ENCODE assay signal across 8 mouse cellular contexts in the genomic region with DNA sequence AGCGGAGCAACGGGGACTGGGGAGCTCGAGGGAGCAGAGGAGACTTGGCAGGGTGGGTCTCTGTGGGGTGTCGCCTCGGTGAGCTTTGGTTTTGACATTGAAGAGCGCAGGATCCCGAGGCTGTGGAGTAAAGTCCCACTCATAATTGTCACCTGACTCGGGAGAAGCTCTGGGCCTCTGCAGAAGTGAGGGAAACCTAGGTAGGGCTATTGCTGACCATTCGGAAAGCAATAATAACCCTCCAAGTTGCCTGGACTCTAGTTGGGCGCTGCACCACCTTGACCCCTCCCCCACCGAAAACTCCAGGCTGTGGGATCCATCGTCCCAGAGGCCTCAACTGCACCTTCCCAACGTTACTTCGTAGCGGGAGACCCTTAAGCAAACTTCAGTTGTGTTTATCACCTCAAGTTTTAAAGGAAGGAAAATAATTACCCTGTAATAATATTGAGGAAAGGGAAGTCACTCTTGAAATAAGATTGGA. TPM values are rescaled to one million over a fixed set of nuclear protein-coding genes. Genes with fewer than 3 reads are reported as not detected.
A peak's percentile ranks its signal among the peaks of the same experiment; 100 is the strongest.
DNase-seq lines count a peak whose midpoint lies in the region; ATAC-seq lines count a peak whose summit lies in the region.

No protein-coding gene starts in this region.

- 0% methylated on average over 15 of the region's 15 CpGs for WGBS in limb, embryonic 10.5 days
- 0% methylated on average over 15 of the region's 15 CpGs for WGBS in midbrain, embryonic 16.5 days

- H3K4me2 ChIP-seq in midbrain, embryonic 16.5 days (ENCODE audit: low read length) = peak overlapping the region; percentile 67

- no peaks in the 10 kb centered on the region for H3K9me3 ChIP-seq in limb, embryonic 10.5 days (replicated peaks)
- H3K9me3 ChIP-seq in midbrain, embryonic 16.5 days (replicated peaks; ENCODE audit: control insufficient read depth, low read length, poor library complexity, severe bottlenecking) = no peaks in the 10 kb centered on the region

- H3K27ac ChIP-seq in limb, embryonic 10.5 days = peak overlapping the region; percentile 87
- H3K27ac ChIP-seq in midbrain, embryonic 16.5 days (ENCODE audit: low read length) = peak overlapping the region; percentile 19

- peak; percentile 33 to 50 for DNase-seq in adrenal gland, postnatal 36 days
- DNase-seq in adrenal gland, adult 2 months = no peak
- peak; percentile 44 for DNase-seq in right cerebral cortex, postnatal 14 days
- DNase-seq in right cerebral cortex, postnatal 10 days (ENCODE audit: low spot score in 2 of 2) = no peak
- DNase-seq in limb, embryonic 10.5 days (ENCODE audit: low spot score) = no peak
- DNase-seq in gastrocnemius, adult 8-10 months (ENCODE audit: low spot score in 2 of 2) = no peak
- DNase-seq in left cerebral cortex, postnatal 4 days = no peak

- no peak; the same call in 1 of the 2 replicates for ATAC-seq in midbrain, embryonic 16.5 days

- no peaks in the 10 kb centered on the region for H3K27me3 ChIP-seq in limb, embryonic 10.5 days (ENCODE audit: low read depth, poor library complexity, severe bottlenecking)
- no peaks in the 10 kb centered on the region for H3K27me3 ChIP-seq in midbrain, embryonic 16.5 days (ENCODE audit: control insufficient read depth, insufficient read depth, low read depth, low read length)

- H3K36me3 ChIP-seq in limb, embryonic 10.5 days = peaks cover 7% of the 10 kb centered on the region; the same call in 1 of the 2 replicates
- H3K36me3 ChIP-seq in midbrain, embryonic 16.5 days (ENCODE audit: control insufficient read depth, insufficient read depth, low read length) = no peaks in the 10 kb centered on the region; the same call in 1 of the 2 replicates

- peak overlapping the region; percentile 69 for H3K9ac ChIP-seq in midbrain, embryonic 16.5 days (ENCODE audit: low read depth, low read length)

- intact Hi-C loops in left cerebral cortex, postnatal 4 days (cut with DNase I) = no loop called here

- H3K4me1 ChIP-seq in limb, embryonic 10.5 days = no peaks in the 10 kb centered on the region
- H3K4me1 ChIP-seq in midbrain, embryonic 16.5 days (ENCODE audit: control insufficient read depth, insufficient read depth, low read length) = peaks cover 18% of the 10 kb centered on the region

- H3K4me3 ChIP-seq in limb, embryonic 10.5 days = peak overlapping the region; percentile 82
- H3K4me3 ChIP-seq in midbrain, embryonic 16.5 days (ENCODE audit: low read depth, low read length) = peak overlapping the region; percentile 50

RNA-seq across cellular contexts. Expression of gene Msantd4, which starts 0.3 kb away (rescaled TPM):
- 10 to 100 TPM; 39.2 to 42.8 TPM for total RNA-seq in adrenal gland, postnatal 36 days (2021)
- total RNA-seq in adrenal gland, adult 2 months (2021) = 10 to 100 TPM; 33.9 to 45.4 TPM
- polyA plus RNA-seq in adrenal gland, adult 2 months (2012; rRNA removed) = 0.49 and 0.56 TPM in 2 replicates
- 43.3 and 54.5 TPM in 2 replicates for polyA plus RNA-seq in limb, embryonic 10.5 days (2016; fragmentation: Nextera tagmentation; extraction: Ambion mirVana)
- polyA plus RNA-seq in midbrain, embryonic 16.5 days (2015; fragmentation: Nextera tagmentation; extraction: Ambion mirVana) = 59.4 and 64.4 TPM in 2 replicates
- 10 to 100 TPM; 29.8 to 39.1 (median 31.1) TPM for total RNA-seq in gastrocnemius, adult 8-10 months (2022)
- 10 to 100 TPM; 41.6 to 44.9 TPM for total RNA-seq in left cerebral cortex, postnatal 4 days (2021)

Comparison
In these comparisons a context has a peak if more than half of its experiments do, and no peak if none do; other contexts are left out.
1. DNase-seq: peak in adrenal gland, postnatal 36 days (2 of 2) and right cerebral cortex, postnatal 14 days (single experiment); none in adrenal gland, adult 2 months (single experiment), right cerebral cortex, postnatal 10 days (0 of 2), limb, embryonic 10.5 days (single experiment), gastrocnemius, adult 8-10 months (0 of 2) and left cerebral cortex, postnatal 4 days (single experiment).